Mouse (Mus musculus): ENCODE measurements around the gene Arv1.

Arv1 gene

GRCm38 (mm10) chr8:124721862-124722515 is at the start of gene Arv1, which contains the start of gene Ttc13:
Gene Arv1 (plus strand): TSS chr8:124722139.
Gene Ttc13 (minus strand): TSS chr8:124721983.
- DNase-seq (ENCODE audit: low read depth), result peak; percentile 97

GRCm38 (mm10) chr8:124672345-124672744 is 49.6 kb upstream of the Arv1 start:
- DNase-seq (ENCODE audit: low read depth), result no peak

- DNase-seq (ENCODE audit: low read depth), result no peak
Observed at GRCm38 (mm10) chr8:124676661-124677060, 45.3 kb upstream of the Arv1 start.

- DNase-seq (ENCODE audit: low read depth), result no peak
Observed at GRCm38 (mm10) chr8:124677078-124677477, 44.9 kb upstream of the Arv1 start.

- peak; percentile 61 for DNase-seq (ENCODE audit: low read depth)
Observed at GRCm38 (mm10) chr8:124677486-124677885, 44.5 kb upstream of the Arv1 start.

- no peak for DNase-seq (ENCODE audit: low read depth)
Observed at GRCm38 (mm10) chr8:124678246-124678645, 43.7 kb upstream of the Arv1 start.

- DNase-seq (ENCODE audit: low read depth), result no peak
Observed at GRCm38 (mm10) chr8:124681077-124681791, 40.7 kb upstream of the Arv1 start.

- DNase-seq (ENCODE audit: low read depth), result peak; percentile 50
Observed at GRCm38 (mm10) chr8:124681792-124682157, 40.2 kb upstream of the Arv1 start.

- no peak for DNase-seq (ENCODE audit: low read depth)
Observed at GRCm38 (mm10) chr8:124682218-124682617, 39.7 kb upstream of the Arv1 start.

- no peak for DNase-seq (ENCODE audit: low read depth)
Observed at GRCm38 (mm10) chr8:124688899-124689298, 33.0 kb upstream of the Arv1 start.

GRCm38 (mm10) chr8:124691706-124692105 is 30.2 kb upstream of the Arv1 start:
- DNase-seq (ENCODE audit: low read depth), result no peak

GRCm38 (mm10) chr8:124695424-124696100 is 26.4 kb upstream of the Arv1 start:
- DNase-seq (ENCODE audit: low read depth), result no peak

- peak; percentile 61 for DNase-seq (ENCODE audit: low read depth)
Observed at GRCm38 (mm10) chr8:124700271-124700670, 21.7 kb upstream of the Arv1 start.

GRCm38 (mm10) chr8:124701023-124701422 is 20.9 kb upstream of the Arv1 start:
- DNase-seq (ENCODE audit: low read depth), result peak; percentile 87

- no peak for DNase-seq (ENCODE audit: low read depth)
Observed at GRCm38 (mm10) chr8:124702183-124702582, 19.8 kb upstream of the Arv1 start.

GRCm38 (mm10) chr8:124703526-124703925 is 18.4 kb upstream of the Arv1 start:
- peak; percentile 61 for DNase-seq (ENCODE audit: low read depth)

- DNase-seq (ENCODE audit: low read depth), result no peak
Observed at GRCm38 (mm10) chr8:124704376-124704775, 17.6 kb upstream of the Arv1 start.

GRCm38 (mm10) chr8:124705823-124706222 is 16.1 kb upstream of the Arv1 start:
- no peak for DNase-seq (ENCODE audit: low read depth)

- no peak for DNase-seq (ENCODE audit: low read depth)
Observed at GRCm38 (mm10) chr8:124713207-124713606, 8.7 kb upstream of the Arv1 start.

- DNase-seq (ENCODE audit: low read depth), result no peak
Observed at GRCm38 (mm10) chr8:124715736-124716135, 6.2 kb upstream of the Arv1 start.

GRCm38 (mm10) chr8:124720133-124720532 is 1.8 kb upstream of the Arv1 start:
- peak; percentile 27 for DNase-seq (ENCODE audit: low read depth)

- peak; percentile 43 for DNase-seq (ENCODE audit: low read depth)
Observed at GRCm38 (mm10) chr8:124720938-124721861, 739 bp upstream of the Arv1 start.
